Mouse (Mus musculus) stomach, embryonic 15.5 days (tissue): ENCODE measurements at regions not wholly inside any gene's neighbourhood (a gene's known extent, or its start where the extent isn't known, plus 50 kb on each side); places are given as distances from the start of the nearest gene placed in this dataset.
A peak's percentile ranks its signal among the peaks of the same experiment; 100 is the strongest.
"Not testable (repeated sequence)": the region's sequence is repeated elsewhere in the genome, so short reads cannot be mapped to it uniquely, and the experiment has no call there.

Source experiments
- ATAC-seq: fragments of 200-750 bp; cut with Nextera tagmentation; 2 replicates; pipeline ENCODE4 v1.8.0; 2017; ENCODE audit warnings: low read depth, moderate number of reproducible peaks, moderate TSS enrichment; ENCODE audit not compliant: insufficient read depth, low FRiP score
- H3K27ac ChIP-seq: fragments of 300-500 bp; sonication (generic); 2 replicates; pipeline ENCODE4 v1.5.1; 2015; ENCODE audit warnings: mild to moderate bottlenecking, inconsistent platforms
- H3K27me3 ChIP-seq: fragments of 300-500 bp; sonication (generic); replicated peaks from 2 replicates; pipeline ENCODE4 v1.6.1; 2015; ENCODE audit warnings: inconsistent platforms
- H3K36me3 ChIP-seq: fragments of 300-500 bp; sonication (generic); 2 replicates; pipeline ENCODE4 v1.6.1; 2015; ENCODE audit warnings: inconsistent platforms
- H3K4me1 ChIP-seq: fragments of 300-500 bp; sonication (generic); 2 replicates; pipeline ENCODE4 v1.6.1; 2015; ENCODE audit warnings: inconsistent platforms
- H3K4me2 ChIP-seq: fragments of 300-500 bp; sonication (generic); 2 replicates; pipeline ENCODE4 v1.6.1; 2015; ENCODE audit warnings: mild to moderate bottlenecking, inconsistent platforms
- H3K4me3 ChIP-seq: fragments of 300-500 bp; sonication (generic); replicated peaks from 2 replicates; pipeline ENCODE4 v1.5.1; 2015; ENCODE audit warnings: inconsistent platforms
- H3K9ac ChIP-seq: fragments of 300-500 bp; sonication (generic); 2 replicates; pipeline ENCODE4 v1.6.1; 2015; ENCODE audit warnings: inconsistent platforms
- H3K9me3 ChIP-seq: fragments of 300-500 bp; sonication (generic); 2 replicates; pipeline ENCODE4 v1.6.1; 2016; ENCODE audit warnings: inconsistent platforms
- WGBS: fragments of 180-500 bp; shearing (Covaris S2); methylation state at CpG from one replicate; pipeline ENCODE4 v1.1.7; 2015; 5-methylcytosine and 5-hydroxymethylcytosine counted together

- H3K27me3 ChIP-seq, result no peaks in the 10 kb centered on the region
- H3K9ac ChIP-seq, result no peak overlapping the region
- H3K36me3 ChIP-seq, result no peaks in the 10 kb centered on the region
- H3K27ac ChIP-seq, result no peak overlapping the region
- no peaks in the 10 kb centered on the region for H3K4me1 ChIP-seq
- no peaks in the 10 kb centered on the region for H3K9me3 ChIP-seq
- WGBS, result 69% methylated on average over 7 of the region's 7 CpGs
- H3K4me2 ChIP-seq, result no peak overlapping the region
- ATAC-seq, result no peak
- H3K4me3 ChIP-seq, result no peak overlapping the region
These were observed 172.8 kb downstream of the Snx19 start for GRCm38 (mm10) chr9:30599756-30600155.

- Histone ChIP-seq H3K4me3 (no peak overlapping the region), H3K27ac (no peak overlapping the region), H3K9ac (no peak overlapping the region), H3K4me1 (no peaks in the 10 kb centered on the region), H3K27me3 (no peaks in the 10 kb centered on the region), H3K4me2 (no peak overlapping the region), H3K36me3 (no peaks in the 10 kb centered on the region), H3K9me3 (no peaks in the 10 kb centered on the region)
- 79% methylated on average over 4 of the region's 4 CpGs for WGBS
- ATAC-seq, result no peak
These were observed 170.8 kb downstream of the Snx19 start for GRCm38 (mm10) chr9:30597691-30598090.

GRCm38 (mm10) chr9:30597092-30597491, 170.2 kb downstream of the Snx19 start:
- not testable (repeated sequence) for H3K4me2 ChIP-seq, H3K9me3 ChIP-seq, H3K4me3 ChIP-seq, H3K36me3 ChIP-seq, H3K27me3 ChIP-seq, ATAC-seq, H3K4me1 ChIP-seq, H3K9ac ChIP-seq, H3K27ac ChIP-seq
- WGBS, result 83% methylated on average over 6 of the region's 6 CpGs

- Histone ChIP-seq H3K9ac (no peak overlapping the region), H3K4me3 (no peak overlapping the region), H3K9me3 (no peaks in the 10 kb centered on the region), H3K27me3 (no peaks in the 10 kb centered on the region), H3K4me1 (no peaks in the 10 kb centered on the region), H3K27ac (no peak overlapping the region), H3K36me3 (no peaks in the 10 kb centered on the region), H3K4me2 (no peak overlapping the region)
- ATAC-seq, result no peak
- WGBS, result 87% methylated on average over 2 of the region's 2 CpGs
These were observed 165.7 kb downstream of the Snx19 start for GRCm38 (mm10) chr9:30592601-30593000.

GRCm38 (mm10) chr9:30591246-30591645, 164.3 kb downstream of the Snx19 start:
- WGBS, result 47% methylated on average over 5 of the region's 5 CpGs
- H3K4me2 ChIP-seq, result no peak overlapping the region

GRCm38 (mm10) chr9:30590661-30591179, 163.8 kb downstream of the Snx19 start:
- Histone ChIP-seq H3K27ac (no peak overlapping the region), H3K9ac (no peak overlapping the region), H3K4me2 (no peak overlapping the region), H3K4me1 (no peaks in the 10 kb centered on the region), H3K27me3 (no peaks in the 10 kb centered on the region), H3K36me3 (no peaks in the 10 kb centered on the region), H3K4me3 (no peak overlapping the region), H3K9me3 (no peaks in the 10 kb centered on the region)
- 54% methylated on average over 6 of the region's 6 CpGs for WGBS
- no peak for ATAC-seq

More at GRCm38 (mm10) chr9:30591246-30591645, 164.3 kb downstream of the Snx19 start:
- H3K27ac ChIP-seq, result no peak overlapping the region
- no peak overlapping the region for H3K9ac ChIP-seq
- H3K4me3 ChIP-seq, result no peak overlapping the region
- H3K9me3 ChIP-seq, result no peaks in the 10 kb centered on the region
- ATAC-seq, result no peak
- H3K4me1 ChIP-seq, result no peaks in the 10 kb centered on the region
- no peaks in the 10 kb centered on the region for H3K36me3 ChIP-seq
- no peaks in the 10 kb centered on the region for H3K27me3 ChIP-seq

- Histone ChIP-seq H3K4me3 (no peak overlapping the region), H3K27me3 (no peaks in the 10 kb centered on the region), H3K4me1 (no peaks in the 10 kb centered on the region), H3K9ac (no peak overlapping the region), H3K27ac (no peak overlapping the region), H3K4me2 (no peak overlapping the region), H3K36me3 (no peaks in the 10 kb centered on the region), H3K9me3 (no peaks in the 10 kb centered on the region)
- WGBS, result 87% methylated on average over 9 of the region's 9 CpGs
- no peak for ATAC-seq
These were observed 154.4 kb downstream of the Snx19 start for GRCm38 (mm10) chr9:30581271-30581821.

GRCm38 (mm10) chr9:30580500-30580899, 153.6 kb downstream of the Snx19 start:
- H3K4me2 ChIP-seq, result no peak overlapping the region
- no peak overlapping the region for H3K27ac ChIP-seq
- H3K4me3 ChIP-seq, result no peak overlapping the region
- no peaks in the 10 kb centered on the region for H3K4me1 ChIP-seq
- no peak overlapping the region for H3K9ac ChIP-seq
- no peaks in the 10 kb centered on the region for H3K9me3 ChIP-seq
- H3K27me3 ChIP-seq, result no peaks in the 10 kb centered on the region
- H3K36me3 ChIP-seq, result no peaks in the 10 kb centered on the region
- WGBS, result 53% methylated on average over 6 of the region's 6 CpGs
- no peak for ATAC-seq

GRCm38 (mm10) chr9:30578213-30578612, 151.3 kb downstream of the Snx19 start:
- no peaks in the 10 kb centered on the region for H3K4me1 ChIP-seq
- no peak overlapping the region for H3K4me3 ChIP-seq
- WGBS, result 63% methylated on average over 3 of the region's 3 CpGs
- H3K36me3 ChIP-seq, result no peaks in the 10 kb centered on the region
- H3K4me2 ChIP-seq, result no peak overlapping the region
- no peaks in the 10 kb centered on the region for H3K27me3 ChIP-seq
- H3K9ac ChIP-seq, result no peak overlapping the region
- no peak overlapping the region for H3K27ac ChIP-seq
- ATAC-seq, result no peak
- H3K9me3 ChIP-seq, result no peaks in the 10 kb centered on the region

GRCm38 (mm10) chr9:30577243-30577642, 150.3 kb downstream of the Snx19 start:
- 71% methylated on average over 4 of the region's 4 CpGs for whole genome bisulfite sequencing
- H3K9ac ChIP-seq, result no peak overlapping the region
- no peak for ATAC-seq
- H3K9me3 ChIP-seq, result no peaks in the 10 kb centered on the region
- no peaks in the 10 kb centered on the region for H3K4me1 ChIP-seq
- H3K4me3 ChIP-seq, result no peak overlapping the region
- no peak overlapping the region for H3K27ac ChIP-seq
- H3K4me2 ChIP-seq, result no peak overlapping the region
- H3K36me3 ChIP-seq, result no peaks in the 10 kb centered on the region
- H3K27me3 ChIP-seq, result no peaks in the 10 kb centered on the region

- Histone ChIP-seq H3K36me3 (no peaks in the 10 kb centered on the region), H3K9ac (no peak overlapping the region), H3K9me3 (no peaks in the 10 kb centered on the region), H3K4me1 (no peaks in the 10 kb centered on the region), H3K4me2 (no peak overlapping the region), H3K27ac (no peak overlapping the region), H3K27me3 (no peaks in the 10 kb centered on the region), H3K4me3 (no peak overlapping the region)
- ATAC-seq, result no peak
- WGBS, result 83% methylated on average over 3 of the region's 3 CpGs
These were observed 148.6 kb downstream of the Snx19 start for GRCm38 (mm10) chr9:30575531-30575930.

GRCm38 (mm10) chr9:30573294-30573693, 146.4 kb downstream of the Snx19 start:
- no peaks in the 10 kb centered on the region for H3K4me1 ChIP-seq
- 49% methylated on average over 1 of the region's 1 CpGs for WGBS

GRCm38 (mm10) chr9:30571014-30571413, 144.1 kb downstream of the Snx19 start:
- WGBS, result 6% methylated on average over 2 of the region's 2 CpGs
- peak; percentile 56; the same call in 1 of the 2 replicates for ATAC-seq

More at GRCm38 (mm10) chr9:30573294-30573693, 146.4 kb downstream of the Snx19 start:
- H3K27ac ChIP-seq, result no peak overlapping the region
- H3K36me3 ChIP-seq, result no peaks in the 10 kb centered on the region
- H3K27me3 ChIP-seq, result no peaks in the 10 kb centered on the region
- H3K9me3 ChIP-seq, result no peaks in the 10 kb centered on the region
- no peak for ATAC-seq
- H3K4me2 ChIP-seq, result no peak overlapping the region
- no peak overlapping the region for H3K9ac ChIP-seq
- H3K4me3 ChIP-seq, result no peak overlapping the region

More at GRCm38 (mm10) chr9:30571014-30571413, 144.1 kb downstream of the Snx19 start:
- H3K4me2 ChIP-seq, result no peak overlapping the region
- no peaks in the 10 kb centered on the region for H3K27me3 ChIP-seq
- no peaks in the 10 kb centered on the region for H3K36me3 ChIP-seq
- H3K9me3 ChIP-seq, result no peaks in the 10 kb centered on the region
- H3K4me3 ChIP-seq, result no peak overlapping the region
- peak overlapping the region; percentile 54; the same call in 1 of the 2 replicates for H3K27ac ChIP-seq
- no peaks in the 10 kb centered on the region for H3K4me1 ChIP-seq
- H3K9ac ChIP-seq, result no peak overlapping the region
